Mouse (Mus musculus): ENCODE data around the gene Gse1.

Gene Gse1

DNA sequence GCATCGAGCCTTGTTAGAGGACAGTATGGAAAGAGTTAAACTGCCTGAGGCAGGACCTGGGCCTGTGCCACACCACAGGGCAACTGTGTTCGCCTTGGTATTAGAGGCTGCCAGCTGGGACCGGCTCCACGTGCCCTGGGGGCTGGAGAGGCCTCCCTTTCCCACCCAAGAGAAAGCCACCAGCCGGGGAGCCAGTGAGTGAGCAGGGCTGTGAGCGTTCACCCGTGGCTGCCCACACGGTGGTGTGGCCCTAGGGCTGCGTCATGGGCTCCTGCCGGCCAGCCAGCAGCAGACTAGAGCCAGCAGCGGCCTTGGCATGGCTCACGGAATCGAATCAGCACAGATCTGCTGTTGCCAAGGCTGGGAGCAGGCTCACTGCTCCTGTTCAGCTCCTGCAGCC, 42.2 kb downstream of the Gse1 start:
- in situ Hi-C loops (cut with MboI, MseI), result no loop called here

DNA sequence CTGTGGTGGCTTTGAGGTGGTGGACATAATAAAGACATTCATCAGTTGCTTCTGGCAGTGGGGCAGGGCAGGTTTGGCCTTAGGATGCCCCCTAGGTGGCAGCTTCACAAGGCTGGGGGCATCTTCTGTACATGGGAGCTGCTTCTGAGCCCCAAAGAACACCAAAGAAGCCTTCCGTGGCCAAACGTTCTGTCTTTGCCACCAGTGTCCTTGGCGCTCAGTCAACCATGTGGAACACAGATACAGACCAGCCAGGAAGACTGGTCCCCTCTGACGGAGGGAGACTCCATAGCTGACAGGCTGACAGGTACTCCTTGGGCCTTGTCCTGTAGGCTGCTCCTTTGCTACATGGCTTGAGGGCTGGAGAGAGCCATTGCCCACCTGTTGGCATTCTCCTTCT, 45.2 kb downstream of the Gse1 start:
- in situ Hi-C loops (cut with MboI, MseI), result no loop called here

DNA sequence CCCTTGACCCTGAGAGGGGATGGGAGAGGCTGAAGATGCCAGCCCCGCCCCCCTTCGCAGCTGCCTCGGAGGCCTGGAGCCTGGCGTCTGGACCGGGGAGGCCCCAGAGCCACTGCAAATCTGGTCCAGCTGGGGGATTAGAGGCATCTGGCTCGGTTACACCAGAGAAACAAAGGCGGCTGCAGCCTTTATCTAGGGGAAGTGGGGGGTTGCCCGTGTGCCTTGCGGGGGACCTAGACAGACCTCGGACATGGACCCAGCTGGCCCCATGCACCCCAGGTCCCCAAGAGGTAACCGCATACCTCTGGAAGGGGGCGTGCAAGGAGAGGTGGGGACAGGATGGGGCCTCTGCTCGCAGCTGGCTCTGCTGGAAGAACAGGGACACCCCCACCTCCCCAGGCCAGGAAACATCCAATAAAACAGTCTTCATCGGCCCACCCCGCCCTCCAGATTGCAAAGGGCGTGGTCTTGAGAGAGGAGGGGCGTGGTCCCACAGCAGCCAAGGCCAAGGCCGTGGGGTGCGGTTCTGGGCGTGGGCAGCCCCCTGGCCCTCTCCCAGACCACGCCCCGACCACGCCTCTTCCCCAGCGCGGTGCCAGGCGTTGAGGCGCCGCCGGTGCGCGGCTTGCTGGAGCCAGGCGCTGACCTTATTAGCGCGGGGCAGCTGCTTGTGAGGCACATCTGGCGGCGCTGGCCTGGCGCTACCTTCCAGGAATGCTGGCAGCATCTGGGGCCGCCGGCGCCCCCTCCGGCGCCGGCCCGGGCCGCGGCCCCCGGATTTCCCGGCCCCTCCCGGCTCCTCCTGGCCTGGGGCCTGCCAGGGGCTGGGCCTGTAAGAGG, 48.0 kb downstream of the Gse1 start:
- in situ Hi-C loops (cut with MboI, MseI), result no loop called here

DNA sequence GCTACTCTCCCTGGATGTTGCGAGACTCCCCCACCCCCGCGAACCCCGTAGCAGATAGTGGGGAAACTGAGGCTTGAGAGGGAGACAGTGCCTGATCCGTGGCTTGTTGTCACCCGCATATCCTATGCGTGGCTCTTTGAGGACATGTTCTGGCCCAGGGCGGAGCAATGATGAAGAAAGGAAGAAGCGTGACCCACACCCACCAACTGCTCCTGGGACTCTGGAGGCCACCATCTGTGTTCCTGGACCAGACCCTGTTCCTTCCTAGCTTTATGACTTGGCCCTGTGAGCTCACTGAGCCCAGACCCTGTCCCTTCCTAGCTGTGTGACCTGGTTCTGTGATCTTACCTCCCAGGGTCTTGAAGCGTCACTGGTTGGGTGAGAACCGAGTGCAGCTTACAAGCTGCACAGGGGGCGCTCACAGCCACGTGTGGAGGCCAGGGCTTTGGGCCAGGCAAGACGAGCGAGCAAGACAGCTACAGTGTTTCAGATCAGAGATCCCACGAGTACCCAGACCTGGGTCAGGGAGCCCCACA, 48.7 kb downstream of the Gse1 start:
- in situ Hi-C loops (cut with MboI, MseI), result no loop called here

DNA sequence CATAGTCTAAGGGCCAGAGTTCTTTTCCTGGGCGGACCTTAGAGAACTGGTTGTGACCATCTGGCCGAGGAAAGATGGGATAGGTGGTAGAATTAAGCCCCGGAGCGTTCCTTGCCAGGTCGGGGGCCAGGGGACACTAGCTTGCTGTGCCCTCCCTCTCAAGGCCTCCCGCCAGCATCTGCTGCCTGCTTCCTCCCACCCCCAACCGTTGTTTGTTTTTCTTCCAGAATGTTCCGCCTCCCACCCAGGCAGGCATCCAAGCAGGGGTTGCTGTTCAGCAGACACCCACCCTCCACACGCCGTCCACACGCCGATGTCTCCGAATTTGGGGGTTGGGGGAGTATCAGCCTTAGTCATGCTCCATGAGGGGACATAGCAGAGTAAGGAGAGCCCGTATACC, 49.8 kb downstream of the Gse1 start:
- in situ Hi-C loops (cut with MboI, MseI), result no loop called here

DNA sequence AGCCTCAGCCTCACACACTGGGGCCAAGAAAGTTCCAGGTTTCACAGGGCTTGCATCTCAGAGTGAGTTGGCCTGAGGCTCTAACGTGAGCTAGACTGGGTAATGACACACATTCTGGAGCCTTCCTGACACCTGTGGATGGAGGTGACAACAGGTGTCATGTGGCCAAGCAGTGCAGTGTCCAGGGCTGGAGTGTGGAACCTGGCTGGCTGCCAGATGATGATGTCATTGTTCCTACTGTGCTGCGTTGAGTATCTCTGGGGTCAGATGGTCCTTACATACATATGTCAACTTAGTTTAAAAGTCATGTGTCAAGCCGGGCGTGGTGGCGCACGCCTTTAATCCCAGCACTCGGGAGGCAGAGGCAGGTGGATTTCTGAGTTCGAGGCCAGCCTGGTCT, 51.2 kb downstream of the Gse1 start:
- in situ Hi-C loops (cut with MboI, MseI), result no loop called here

DNA sequence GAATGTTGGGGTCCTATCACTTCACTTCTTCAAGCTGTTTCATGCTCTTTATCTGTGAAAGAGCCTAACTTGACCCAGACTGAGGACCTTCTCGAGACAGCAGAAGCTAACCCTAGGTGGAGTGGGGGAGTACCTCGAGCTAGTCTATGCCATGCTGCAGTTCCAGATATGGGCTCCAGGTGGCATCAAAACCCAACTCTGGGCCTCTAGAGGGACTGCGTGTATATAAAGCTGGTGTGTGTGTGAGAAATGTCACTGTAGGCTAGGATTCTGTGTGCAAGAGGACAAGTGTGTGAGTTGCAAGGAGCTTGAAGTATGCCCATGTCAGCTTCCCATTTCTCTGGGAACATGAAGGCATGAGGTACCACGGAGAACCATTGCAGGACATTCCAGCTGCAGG, 53.2 kb downstream of the Gse1 start:
- in situ Hi-C loops (cut with MboI, MseI), result no loop called here

DNA sequence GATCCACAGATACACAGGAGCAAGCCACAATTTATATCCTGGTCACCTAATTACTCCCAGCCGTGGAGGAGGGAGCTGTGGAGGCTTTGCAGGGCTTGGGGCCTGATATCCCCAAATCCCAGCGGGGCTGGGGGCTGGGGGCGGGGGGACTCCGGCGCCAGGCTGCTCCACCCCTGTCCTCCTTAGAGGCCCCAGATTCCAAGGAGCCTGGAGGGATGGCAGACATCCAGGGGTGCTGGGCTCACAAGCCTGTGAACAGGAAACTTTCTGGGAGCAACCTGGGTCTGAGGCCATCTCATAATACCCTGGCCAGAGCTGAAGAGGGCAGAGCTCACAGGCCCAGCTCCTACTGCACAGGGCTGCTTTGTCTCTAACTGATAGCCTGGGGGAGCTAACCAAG, 54.2 kb downstream of the Gse1 start:
- in situ Hi-C loops (cut with MboI, MseI), result no loop called here

DNA sequence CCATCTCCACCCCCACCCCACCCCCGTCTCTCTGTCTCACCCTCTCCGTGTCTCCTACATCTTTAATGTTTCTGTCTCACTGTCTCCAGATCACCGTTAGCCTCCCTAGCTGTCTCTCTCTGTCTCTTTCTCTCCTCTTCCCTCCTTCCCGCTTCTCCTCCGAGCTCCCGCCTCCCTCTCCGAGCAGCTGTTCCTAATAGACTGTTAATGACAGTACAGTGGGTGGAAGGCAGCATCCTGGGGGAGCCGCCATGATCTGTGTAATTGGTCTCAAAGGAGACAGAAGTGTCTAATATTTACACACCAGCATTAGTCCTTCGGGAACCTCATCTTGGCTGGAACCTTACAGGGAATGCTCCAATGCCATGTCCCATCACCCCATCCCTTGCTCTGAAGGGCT, 56.0 kb downstream of the Gse1 start:
- in situ Hi-C loops (cut with MboI, MseI), result no loop called here

DNA sequence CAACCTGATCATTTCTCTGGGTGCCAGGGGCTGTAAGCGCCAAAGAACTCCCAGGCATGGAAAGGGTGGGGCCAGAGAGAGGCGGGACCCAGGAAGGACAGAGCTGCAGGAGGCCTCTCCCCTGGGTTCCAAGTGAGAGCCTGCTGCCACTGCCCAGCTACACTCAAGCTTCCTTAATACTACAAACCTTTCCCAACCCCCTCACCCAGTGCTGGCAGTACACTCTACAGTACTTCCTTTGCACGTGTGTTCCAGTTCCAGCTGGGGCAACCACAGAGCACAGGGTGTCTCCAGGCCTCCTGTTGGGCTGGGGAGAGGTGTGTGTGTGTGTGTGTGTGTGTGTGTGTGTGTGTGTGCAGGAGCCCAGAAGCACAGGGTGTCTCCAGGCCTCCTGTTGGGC, 56.8 kb downstream of the Gse1 start:
- in situ Hi-C loops (cut with MboI, MseI), result no loop called here

DNA sequence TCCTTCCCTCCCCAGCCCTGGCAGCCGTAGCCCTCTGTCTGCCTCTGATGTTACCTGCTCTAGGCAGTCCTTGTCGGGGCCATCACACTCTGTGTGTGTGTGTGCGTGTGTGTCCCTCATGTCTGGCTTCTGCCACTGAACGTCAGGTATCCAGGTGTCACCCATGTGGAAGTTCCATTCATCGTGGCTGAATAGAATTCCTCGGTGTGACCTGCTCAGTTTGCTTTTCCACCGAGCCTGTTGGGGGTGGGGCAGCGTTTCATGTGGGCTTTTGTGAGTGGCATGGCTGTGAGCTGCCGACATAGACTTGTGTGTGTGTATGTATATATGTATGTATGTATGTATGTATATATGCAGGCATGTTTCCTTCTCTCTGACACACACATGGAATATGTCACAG, 57.6 kb downstream of the Gse1 start:
- in situ Hi-C loops (cut with MboI, MseI), result no loop called here

DNA sequence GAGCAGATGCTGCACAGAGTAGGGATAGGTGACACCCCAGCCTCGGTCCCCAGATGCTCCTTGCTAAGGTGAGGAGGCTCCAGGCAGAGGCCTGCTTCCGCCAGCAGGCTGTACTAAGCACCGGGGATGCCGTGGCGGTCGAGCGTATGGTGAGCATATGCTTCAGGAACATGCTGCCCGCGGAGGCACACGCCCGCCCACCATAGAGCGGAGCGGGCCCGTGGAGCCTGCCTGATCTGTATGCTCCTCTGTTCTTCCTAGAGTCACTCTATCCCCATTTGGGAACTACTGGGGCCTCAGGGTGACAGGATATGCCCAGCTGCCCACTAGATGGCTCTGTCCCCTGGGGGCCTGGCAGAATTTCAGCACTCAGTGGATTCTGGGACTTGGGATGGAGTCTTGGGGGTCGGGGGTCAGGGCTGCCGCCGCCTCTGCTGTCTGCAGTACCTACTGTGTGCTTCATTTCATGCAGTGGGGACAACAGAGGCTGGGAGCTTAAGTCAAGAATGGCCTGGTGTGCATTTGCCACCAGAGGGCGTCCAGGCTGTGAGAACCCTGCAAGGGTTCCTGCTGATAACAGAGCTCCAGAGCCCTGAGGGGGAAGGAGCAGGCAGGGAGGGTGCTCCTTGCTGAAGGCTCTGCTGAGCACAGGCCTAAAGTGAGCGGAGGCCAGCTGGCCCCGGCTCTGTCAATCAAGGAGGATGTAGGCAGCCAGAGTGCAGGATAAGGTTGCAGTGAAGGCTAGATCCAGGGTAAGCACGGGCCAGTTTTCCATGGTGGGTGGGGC, 60.1 kb downstream of the Gse1 start:
- in situ Hi-C loops (cut with MboI, MseI), result no loop called here

DNA sequence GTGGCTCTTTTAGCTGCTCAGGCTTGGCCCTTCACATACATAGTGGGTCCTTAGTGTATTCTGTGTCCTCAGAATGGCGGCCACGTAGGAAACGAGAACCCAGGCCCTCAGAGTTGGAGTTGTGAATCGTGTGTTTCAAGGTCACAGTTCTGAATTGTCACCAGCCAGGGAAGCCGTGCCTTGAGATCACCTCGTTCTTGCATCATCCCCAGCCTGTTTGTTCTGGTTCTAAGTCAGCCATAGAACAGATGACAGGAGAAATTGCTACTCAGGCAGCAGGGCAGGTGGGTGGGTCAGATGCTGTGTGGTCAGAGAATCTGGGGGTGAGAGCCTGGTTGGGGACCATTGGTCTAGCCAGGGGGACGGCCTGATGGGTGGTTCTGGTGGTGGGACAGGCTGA, 60.9 kb downstream of the Gse1 start:
- in situ Hi-C loops (cut with MboI, MseI), result no loop called here

DNA sequence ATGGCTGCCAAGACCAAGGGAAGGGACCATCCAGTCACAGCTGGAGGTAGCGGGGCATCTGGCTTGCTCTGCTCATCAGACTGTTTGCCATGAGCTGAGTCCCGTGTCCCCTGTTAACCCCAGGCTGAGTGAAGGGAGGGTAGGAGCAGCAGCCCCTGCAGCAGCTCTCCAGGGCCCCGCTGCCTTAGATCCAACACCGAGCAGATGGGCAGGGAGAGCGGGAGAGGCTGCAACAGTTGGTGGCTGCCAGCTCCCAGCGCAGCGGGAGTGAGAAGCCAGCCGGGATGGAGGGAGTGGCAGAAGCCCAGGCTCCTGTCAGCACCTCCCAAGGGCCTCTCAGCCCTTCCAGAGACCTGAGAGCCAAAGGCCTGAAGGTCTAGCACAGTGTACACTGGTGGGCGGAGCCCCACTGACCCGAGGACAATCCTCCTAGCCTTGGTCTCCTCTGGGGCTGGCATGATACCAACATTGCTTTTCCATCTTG, 61.5 kb downstream of the Gse1 start:
- in situ Hi-C loops (cut with MboI, MseI), result no loop called here

DNA sequence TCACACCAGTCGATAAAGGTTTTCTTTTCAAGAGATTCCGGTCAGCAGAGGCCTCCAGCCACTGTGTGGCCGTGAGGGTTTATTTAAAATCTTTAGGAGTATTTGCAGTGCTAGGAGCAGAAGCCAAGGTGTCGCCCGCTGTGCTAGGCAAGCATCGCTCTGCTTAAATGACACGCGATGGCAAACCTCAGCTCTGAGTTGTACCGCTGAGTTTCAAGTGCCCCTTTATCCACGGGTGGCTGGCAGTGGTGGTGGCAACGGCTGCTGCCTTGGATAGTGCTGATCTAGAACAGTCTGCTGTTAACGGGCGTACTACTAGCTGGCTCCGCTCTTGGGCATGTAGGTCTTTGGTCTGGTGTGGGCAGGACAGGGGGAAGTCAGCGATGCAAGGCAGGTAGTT, 62.4 kb downstream of the Gse1 start:
- in situ Hi-C loops (cut with MboI, MseI), result no loop called here

DNA sequence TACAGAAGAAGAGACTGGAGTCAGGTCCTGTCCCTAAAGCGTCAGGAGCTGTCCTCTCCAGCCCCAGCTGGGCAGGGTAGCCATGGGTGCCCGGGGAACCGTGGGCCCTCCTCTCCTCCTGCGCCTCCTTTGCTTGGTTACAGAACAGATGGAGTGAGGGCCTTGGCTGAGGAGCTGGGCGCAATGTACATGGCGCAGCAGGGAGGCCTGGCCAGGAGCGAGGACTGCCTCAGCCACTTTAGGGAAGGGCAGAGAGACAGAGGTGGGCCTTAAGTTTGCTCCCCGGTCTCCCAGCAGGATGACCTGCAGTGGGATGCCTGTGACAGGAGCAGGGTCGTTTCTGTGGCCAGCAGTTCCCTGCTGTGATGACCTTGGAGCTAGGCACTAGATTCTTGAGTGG, 63.4 kb downstream of the Gse1 start:
- in situ Hi-C loops (cut with MboI, MseI), result no loop called here

DNA sequence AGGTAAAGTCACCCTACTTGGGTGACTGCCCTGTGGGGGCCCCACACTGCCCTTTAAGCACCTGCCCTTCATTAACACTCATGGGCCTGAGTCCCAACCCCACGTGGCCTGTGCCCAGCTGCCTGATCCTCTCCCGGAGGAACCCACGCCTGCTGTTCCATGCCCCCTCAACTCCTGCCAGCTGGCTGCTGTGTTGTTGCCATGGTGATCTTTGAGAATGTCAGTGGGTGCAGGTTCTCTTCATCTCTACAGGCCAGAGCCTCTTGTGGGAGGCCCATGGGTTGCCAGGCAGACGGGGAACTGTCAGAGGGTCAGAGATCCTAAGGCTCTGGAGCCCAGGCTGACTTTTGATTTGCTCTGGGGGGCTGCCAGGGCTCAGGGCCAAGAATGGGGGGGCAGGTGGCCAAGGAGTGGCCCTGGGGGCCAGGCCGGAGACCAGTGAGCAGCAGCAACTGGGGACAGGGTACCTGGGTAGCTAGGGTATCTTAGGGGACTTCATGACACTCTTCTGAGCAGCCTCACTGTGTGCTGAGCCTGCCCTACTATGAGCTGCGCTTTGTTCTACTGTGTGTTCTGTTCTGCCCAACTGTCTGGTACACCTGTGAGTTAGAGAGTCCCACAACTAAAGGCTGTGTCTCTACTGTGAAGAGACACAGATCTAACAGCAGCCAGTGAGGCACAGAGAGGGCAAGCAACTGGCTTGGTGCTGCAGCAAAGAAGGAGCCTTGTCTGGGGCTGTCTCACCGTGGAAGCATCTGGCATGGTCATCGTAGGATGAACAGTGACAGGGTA, 64.3 kb downstream of the Gse1 start:
- in situ Hi-C loops (cut with MboI, MseI), result no loop called here

DNA sequence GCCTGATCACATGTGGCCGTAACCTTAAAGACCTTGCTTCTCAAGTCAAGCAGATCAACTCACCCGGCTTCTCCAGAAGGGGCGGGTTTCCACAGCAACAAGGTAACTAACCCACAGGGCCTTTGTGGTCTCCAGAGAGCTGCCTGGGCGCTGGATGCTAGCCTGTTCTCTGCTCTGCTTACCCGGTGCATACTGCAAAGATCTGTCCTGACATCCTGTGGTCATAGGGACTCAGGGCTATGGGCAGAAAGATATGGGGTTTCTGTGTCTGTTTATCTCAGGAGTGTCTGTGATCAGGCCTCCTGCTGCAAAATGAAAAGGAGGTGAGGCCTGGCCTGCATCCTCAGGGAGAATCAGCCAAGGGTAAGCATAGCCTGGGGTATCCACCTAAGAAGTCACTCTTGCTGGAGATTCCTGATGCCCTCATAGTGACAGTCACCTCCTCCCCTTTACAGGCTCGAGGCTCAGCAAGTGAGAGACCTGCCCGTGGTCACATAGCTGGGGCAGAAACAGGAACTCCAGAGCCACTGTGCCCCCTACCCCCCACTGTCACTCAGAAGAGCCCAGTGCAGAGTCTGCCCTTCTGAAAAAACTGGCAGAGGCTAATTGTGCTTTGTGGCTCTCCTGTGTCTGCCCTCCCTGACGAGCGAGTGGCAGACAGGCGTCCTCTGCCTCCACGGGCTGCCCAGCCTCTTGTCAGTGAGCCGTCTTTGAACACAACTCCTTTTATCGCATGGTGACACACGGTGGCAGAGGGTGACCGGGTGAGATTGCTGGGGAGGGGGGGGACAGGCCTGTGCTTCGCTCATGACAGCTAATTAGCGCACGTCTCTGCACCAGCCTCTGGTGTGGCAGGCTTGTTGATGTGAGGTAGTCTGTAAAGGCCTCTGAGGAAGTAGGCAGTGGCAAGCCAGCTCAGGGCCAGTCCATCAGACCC, 65.4 kb downstream of the Gse1 start:
- in situ Hi-C loops (cut with MboI, MseI), result no loop called here

DNA sequence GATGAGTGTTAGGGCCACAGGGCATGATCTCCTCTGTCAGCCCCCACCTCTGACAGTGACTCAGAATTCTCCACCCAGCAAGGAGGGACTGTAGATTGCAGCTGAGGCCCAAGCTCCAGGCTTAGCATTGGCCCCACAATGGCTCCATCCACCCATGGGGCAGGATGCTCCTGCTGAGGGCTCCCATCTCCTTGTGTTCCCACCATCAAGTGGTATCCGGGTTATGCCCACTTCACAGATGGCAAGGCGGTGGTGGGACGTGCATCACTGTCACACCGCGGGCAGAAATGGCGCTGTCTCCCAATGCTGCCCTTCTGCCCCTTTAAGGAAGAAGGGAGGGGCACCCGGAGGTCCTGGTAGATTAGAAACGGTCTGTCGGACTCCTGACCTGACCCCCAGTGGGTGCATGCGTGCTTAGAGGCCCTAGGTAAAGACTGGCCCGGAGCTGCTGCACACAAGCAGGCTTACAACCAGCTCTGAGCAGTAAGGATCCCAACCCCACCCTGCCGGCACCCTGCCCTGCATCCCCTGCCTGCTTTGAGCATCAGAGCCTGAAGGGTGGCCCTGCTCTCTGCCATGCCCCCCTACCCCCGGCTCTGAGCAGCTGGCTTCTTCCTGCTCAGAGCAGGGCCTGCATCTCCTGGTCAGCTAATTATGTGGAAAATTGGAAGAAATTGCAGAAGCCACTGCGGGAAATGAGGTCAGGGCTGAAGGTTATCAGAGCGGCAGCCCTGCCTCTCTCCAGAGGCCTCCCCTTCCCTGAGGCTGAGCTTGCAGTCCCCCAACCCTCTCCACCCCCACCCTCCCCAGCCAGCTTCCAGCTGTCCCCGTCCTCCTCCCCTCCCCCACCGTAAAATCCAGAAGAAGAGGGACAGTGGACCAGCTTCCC, 67.0 kb downstream of the Gse1 start:
- in situ Hi-C loops (cut with MboI, MseI), result no loop called here

DNA sequence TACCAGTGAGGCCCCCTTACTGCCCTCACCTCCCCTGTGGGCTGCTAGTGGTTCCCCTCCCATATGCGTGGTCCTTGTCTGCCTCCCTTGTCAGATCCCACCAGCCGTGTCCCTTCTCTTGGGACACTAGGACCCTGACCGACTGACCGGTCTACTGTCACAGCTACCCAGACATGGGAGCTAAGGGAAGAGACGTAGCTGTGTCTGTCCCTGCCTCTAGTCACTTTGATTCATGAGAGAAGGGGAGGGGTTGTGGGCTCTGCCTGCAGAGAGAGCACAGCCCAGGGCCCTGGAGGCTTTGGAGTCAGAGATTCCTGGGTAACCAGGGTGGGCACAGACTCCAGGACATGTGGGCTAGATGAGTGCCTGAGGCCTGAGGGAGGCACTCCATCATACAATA, 68.7 kb downstream of the Gse1 start:
- in situ Hi-C loops (cut with MboI, MseI), result no loop called here
